Mouse (Mus musculus) G1E (cell line): ENCODE results near the gene Adrb1. TPM values are rescaled to one million over a fixed set of nuclear protein-coding genes. Genes with fewer than 3 reads are reported as not detected.

Source experiments
- ATAC-seq: 2 replicates; pipeline ENCODE4 v1.8.0; 2016; ENCODE audit warnings: mild to moderate bottlenecking; ENCODE audit not compliant: insufficient number of reproducible peaks, poor library complexity, low FRiP score, severe bottlenecking; ENCODE audit errors: extremely low read depth
- DNase-seq: peaks from one replicate; pipeline ENCODE4 v3.0.0; 2012; ENCODE audit warnings: low spot score
- H3K27me3 ChIP-seq: 2 replicates; pipeline ENCODE4 v1.6.1; 2012; ENCODE audit warnings: mild to moderate bottlenecking, low read length, inconsistent platforms; ENCODE audit not compliant: insufficient read depth
- H3K36me3 ChIP-seq: replicated peaks from 2 replicates; pipeline ENCODE3; 2012; ENCODE audit warnings: mild to moderate bottlenecking, inconsistent platforms
- H3K4me1 ChIP-seq: 2 replicates; pipeline ENCODE4 v1.6.1; 2012; ENCODE audit warnings: low read depth, low read length, inconsistent platforms, mixed read lengths; ENCODE audit not compliant: insufficient read depth
- H3K4me3 ChIP-seq: 2 replicates; pipeline ENCODE4 v1.5.1; 2012; ENCODE audit warnings: low read depth, mild to moderate bottlenecking, inconsistent platforms, low read length, moderate library complexity, mixed read lengths
- H3K9me3 ChIP-seq: replicated peaks from 2 replicates; pipeline ENCODE4 v1.6.1; 2012; ENCODE audit warnings: inconsistent platforms
- CTCF ChIP-seq: IDR thresholded peaks from 2 replicates; pipeline ENCODE4 v1.5.1; 2012; ENCODE audit warnings: low read depth, low read length, inconsistent platforms, mixed read lengths
- GATA1 ChIP-seq: IDR thresholded peaks from 2 replicates; pipeline ENCODE4 v1.6.1; 2012; ENCODE audit warnings: borderline replicate concordance, low read length, inconsistent platforms, mixed read lengths
- GATA2 ChIP-seq: IDR thresholded peaks from 2 replicates; pipeline ENCODE4 v1.6.1; 2012; ENCODE audit warnings: low read depth, low read length, inconsistent platforms, borderline replicate concordance
- POLR2AphosphoS5 ChIP-seq: IDR thresholded peaks from 2 replicates; pipeline ENCODE4 v1.6.1; 2012; ENCODE audit warnings: low read depth, low read length, inconsistent platforms; ENCODE audit not compliant: insufficient replicate concordance
- TAL1 ChIP-seq: conservative IDR thresholded peaks from 2 replicates; pipeline ENCODE4 v1.6.1; 2012; ENCODE audit warnings: low read depth, low read length, inconsistent platforms, mixed read lengths
- polyA plus RNA-seq: library from polyadenylated mRNA; stranded (reverse); fragments of >175 nt; gene quantifications from 2 replicates; pipeline ENCODE4 v1.2.3, GENCODE M21; 2012
- total RNA-seq, 2 experiments: library from RNA; stranded (forward) in 1 of 2; stranded (reverse) in 1 of 2; fragments of 200-1000 nt in 1 of 2; fragments of >200 nt in 1 of 2; fragmentation: Nextera tagmentation in 1 of 2; gene quantifications; 2 replicates each; pipeline ENCODE4 v1.2.3; 2014 to 2017

Adrb1 gene
- total and polyA plus RNA-seq, 3 experiments, result 0.05 TPM; not detected in 2

DNA sequence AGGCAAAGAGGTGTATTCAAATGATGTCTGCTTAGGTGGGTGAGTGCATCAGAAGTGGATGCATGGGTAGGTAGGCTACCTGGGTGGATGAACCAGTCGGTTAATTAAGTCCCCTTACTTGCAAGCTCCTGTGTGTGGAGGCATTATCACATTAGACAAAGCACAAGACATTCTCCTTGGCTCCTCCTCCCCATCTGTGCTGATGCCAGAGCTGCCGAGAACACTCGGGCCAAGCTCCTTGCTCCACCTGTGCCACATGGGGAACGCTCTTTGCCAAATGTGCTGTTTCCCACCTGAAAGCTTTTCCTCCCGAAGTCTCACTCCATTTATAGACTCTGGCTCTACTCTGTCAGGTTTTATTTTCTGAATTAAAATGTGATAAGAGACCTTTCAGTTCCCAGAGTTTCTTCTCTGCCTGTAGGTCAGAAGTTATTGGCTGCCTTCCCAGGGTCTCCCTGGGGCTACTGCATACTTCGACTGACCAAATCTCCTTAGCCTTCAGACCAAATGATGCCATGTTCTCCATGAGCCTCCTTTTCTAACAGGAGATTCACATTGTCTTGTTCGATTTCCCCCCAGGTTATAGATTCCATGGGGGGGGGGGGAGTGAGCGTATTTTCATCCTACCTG lies 20.5 kb upstream of the Adrb1 start:
- no peak for DNase-seq
- Histone ChIP-seq H3K4me1 (no peaks in the 10 kb centered on the region), H3K4me3 (no peak overlapping the region), H3K36me3 (no peaks in the 10 kb centered on the region), H3K9me3 (no peaks in the 10 kb centered on the region), H3K27me3 (peaks cover 12% of the 10 kb centered on the region)
- no peak for TF ChIP-seq TAL1
- TF ChIP-seq GATA1, result no peak
- no peak for TF ChIP-seq POLR2AphosphoS5
- no peak for TF ChIP-seq CTCF
- TF ChIP-seq GATA2, result no peak
- ATAC-seq, result no peak

DNA sequence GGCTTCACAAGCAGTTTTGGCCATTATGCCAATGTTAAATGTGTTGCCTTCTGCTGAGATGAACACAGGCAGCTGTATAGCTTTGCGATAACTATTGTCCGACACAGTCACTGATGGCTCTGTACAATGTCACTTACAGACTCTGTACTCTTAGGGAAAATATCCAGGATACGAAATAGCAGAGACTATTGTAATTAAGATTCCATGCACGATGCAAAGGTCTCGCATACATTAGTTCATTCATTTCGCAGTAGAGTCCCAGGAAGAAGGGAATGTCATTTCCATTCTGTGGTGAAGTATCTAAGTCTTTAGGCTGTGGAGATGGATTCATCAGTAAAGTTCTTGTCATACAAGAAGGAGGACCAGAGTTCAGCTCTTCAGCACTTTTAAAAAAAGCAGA lies 20.0 kb upstream of the Adrb1 start:
- TF ChIP-seq TAL1 (no peak), POLR2AphosphoS5 (no peak), CTCF (no peak), GATA2 (no peak), GATA1 (no peak)
- no peaks in the 10 kb centered on the region for H3K4me1 ChIP-seq

DNA sequence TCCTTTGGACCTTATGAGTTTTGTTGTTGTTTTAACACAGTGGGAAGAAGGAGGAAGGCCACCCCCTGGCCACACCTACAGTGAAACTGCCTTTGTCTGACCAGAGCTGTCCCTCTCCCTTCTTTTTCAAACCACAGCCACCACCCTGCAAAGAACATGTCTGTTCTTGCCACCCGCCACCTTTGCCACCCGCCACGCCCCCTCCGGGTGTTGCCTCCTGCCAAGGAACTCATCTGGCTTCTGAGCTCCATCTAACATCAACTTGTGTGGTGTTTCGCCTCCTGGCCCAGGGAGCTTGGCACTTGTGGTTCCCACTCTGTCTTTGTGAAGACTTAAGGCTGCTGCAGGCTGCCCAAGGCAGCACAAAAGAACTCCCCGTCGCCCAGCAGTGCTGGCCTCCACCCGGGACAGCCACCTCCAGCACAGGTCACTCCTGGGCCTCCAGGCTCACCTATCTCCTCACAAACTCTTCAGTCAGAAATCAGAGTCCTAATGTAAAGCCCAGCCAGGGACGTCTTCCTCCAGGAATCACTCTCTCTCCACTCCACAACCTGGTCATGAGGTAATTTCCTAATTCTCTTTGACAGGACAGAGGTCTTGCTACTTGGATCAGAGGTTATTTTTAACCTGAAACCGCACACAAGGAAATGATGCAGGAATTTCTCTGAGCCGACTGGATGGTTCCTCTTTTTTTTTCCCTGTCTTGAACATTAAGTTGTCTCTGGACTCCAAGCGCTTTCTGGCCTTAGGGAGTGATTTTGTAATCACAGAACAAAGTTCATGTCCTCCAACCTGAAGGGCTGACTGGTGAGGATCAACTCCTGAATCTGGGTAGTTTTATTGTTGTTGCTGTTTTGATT lies 18.5 kb upstream of the Adrb1 start:
- no peaks in the 10 kb centered on the region for H3K9me3 ChIP-seq
- peaks cover 22% of the 10 kb centered on the region for H3K27me3 ChIP-seq
- TF ChIP-seq GATA2 (no peak), CTCF (no peak), GATA1 (no peak)
- no peaks in the 10 kb centered on the region for H3K4me1 ChIP-seq
- H3K36me3 ChIP-seq, result no peaks in the 10 kb centered on the region
- no peak overlapping the region for H3K4me3 ChIP-seq
- ATAC-seq (no peak), DNase-seq (no peak)

More for the DNA sequence above, 20.0 kb upstream of the Adrb1 start:
- peaks cover 12% of the 10 kb centered on the region for H3K27me3 ChIP-seq
- H3K9me3 ChIP-seq, result no peaks in the 10 kb centered on the region
- ATAC-seq (no peak), DNase-seq (no peak)
- H3K4me3 ChIP-seq, result no peak overlapping the region
- H3K36me3 ChIP-seq, result no peaks in the 10 kb centered on the region

DNA sequence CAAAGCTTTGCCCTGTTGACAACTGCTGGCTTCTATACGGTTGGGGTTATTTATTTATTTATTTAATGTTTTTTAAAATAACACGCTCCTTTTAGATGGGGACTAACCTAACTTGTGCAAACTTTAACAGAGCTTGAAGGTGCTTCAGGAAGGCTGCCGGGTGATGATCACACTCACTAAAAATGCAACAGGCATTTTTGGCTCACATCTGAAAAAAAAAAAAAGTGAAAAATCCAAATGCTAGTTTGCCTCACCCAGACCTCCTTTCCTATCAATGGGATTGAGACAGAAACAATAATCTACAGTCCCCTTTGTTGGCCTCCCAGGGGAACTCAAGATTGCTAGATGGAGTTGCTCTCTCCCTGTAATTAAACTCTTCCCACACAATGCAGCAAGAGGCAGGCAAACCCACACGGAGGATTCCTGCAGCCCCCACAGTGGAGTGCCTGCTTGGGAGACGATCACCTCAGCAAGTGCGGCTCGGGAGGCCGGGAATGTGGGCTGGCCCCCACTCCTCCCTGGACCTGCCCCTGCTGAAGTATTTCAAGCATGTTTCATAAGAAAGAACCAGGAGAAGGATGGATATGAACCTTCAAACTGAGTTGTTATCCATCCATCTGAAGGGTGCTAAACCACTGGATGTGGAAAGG lies 16.8 kb upstream of the Adrb1 start:
- Histone ChIP-seq H3K27me3 (peaks cover 25% of the 10 kb centered on the region), H3K4me1 (no peaks in the 10 kb centered on the region), H3K9me3 (no peaks in the 10 kb centered on the region), H3K36me3 (no peaks in the 10 kb centered on the region), H3K4me3 (no peak overlapping the region)
- TF ChIP-seq TAL1, result no peak
- TF ChIP-seq CTCF, result no peak
- no peak for TF ChIP-seq GATA1
- TF ChIP-seq GATA2, result no peak
- TF ChIP-seq POLR2AphosphoS5, result no peak
- ATAC-seq, result no peak
- no peak for DNase-seq

DNA sequence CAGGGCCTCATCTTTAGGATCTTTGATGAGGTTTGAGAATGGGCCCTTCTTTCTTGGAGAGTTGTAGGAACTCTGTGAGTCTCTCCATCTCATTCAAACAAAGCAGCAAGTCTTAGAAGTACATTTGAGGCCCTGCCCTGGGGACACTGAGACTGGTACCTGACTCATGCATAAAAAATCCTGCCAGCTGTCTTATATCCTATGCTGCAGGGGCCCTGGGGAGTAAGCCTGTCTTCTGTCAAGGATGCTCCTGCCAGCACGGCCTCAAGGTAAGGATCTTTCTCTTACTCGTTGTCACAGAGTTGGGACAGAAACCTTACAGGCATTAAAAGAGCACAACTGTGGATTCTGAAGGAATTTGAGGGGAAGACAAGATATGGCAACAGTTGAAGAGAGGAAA lies 13.2 kb upstream of the Adrb1 start:
- TF ChIP-seq GATA2, result no peak
- no peak for TF ChIP-seq POLR2AphosphoS5
- no peak for TF ChIP-seq TAL1
- no peak for TF ChIP-seq GATA1
- no peak for TF ChIP-seq CTCF

DNA sequence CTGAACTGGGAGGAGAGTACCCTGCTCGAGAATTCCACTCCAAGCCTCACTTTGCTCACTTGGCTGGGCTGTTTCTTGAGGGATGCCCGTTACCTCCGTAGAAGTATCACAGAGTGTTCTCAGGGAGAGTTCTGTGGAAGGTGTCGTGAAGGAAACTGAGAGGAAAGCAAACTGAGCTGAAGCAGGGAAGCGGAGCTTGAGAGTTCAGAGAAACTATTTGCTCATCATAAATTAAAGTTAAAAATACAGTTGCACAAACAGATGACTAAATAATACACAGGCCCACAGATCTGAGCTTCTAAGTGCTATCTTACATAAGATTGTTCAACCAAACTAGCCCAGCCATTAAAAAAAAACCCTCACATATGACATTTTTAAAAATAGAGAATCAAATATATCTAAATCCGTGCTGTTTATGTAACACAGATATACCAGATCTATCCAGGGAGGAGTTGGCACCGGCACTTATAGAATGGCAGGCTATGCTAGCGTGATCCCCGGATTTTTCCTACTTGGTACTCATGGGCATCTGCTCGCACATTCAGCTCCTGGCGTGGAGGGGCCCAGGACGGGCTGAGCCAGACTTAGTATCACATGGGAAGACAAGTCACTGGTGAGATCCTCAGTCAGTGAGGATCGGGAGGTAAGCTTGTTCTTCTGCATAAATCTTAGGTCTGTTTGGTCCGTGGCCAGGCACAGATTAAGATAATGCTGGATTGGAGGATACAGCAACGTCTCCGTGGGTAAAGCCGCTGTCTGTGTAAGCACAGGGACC lies 11.7 kb upstream of the Adrb1 start:
- H3K4me1 ChIP-seq, result 0 out of 2 replicates have a peak, but pooled peaks cover 2% of the 10 kb centered on the region
- ATAC-seq, result no peak
- no peak overlapping the region for H3K4me3 ChIP-seq
- TF ChIP-seq GATA1 (no peak), TAL1 (no peak), GATA2 (no peak), POLR2AphosphoS5 (no peak), CTCF (no peak)
- no peak for DNase-seq
- no peaks in the 10 kb centered on the region for H3K9me3 ChIP-seq
- peaks cover 28% of the 10 kb centered on the region for H3K27me3 ChIP-seq
- H3K36me3 ChIP-seq, result no peaks in the 10 kb centered on the region

More for the DNA sequence above, 13.2 kb upstream of the Adrb1 start:
- no peaks in the 10 kb centered on the region for H3K36me3 ChIP-seq
- no peak for ATAC-seq
- no peaks in the 10 kb centered on the region for H3K4me1 ChIP-seq
- no peaks in the 10 kb centered on the region for H3K9me3 ChIP-seq
- H3K4me3 ChIP-seq, result no peak overlapping the region
- no peak for DNase-seq
- peaks cover 30% of the 10 kb centered on the region for H3K27me3 ChIP-seq
